Mouse (Mus musculus) liver, adult 2 months (tissue): ENCODE data around the gene Tacr1.

Experiments used
- CTCF ChIP-seq: fragments of 200-500 bp; IDR thresholded peaks from 2 replicates; pipeline ENCODE4 v1.5.1; 2011; ENCODE audit warnings: low read depth, low read length, control low read depth
- POLR2A ChIP-seq: fragments of 200-500 bp; IDR thresholded peaks from 2 replicates; pipeline ENCODE4 v1.6.1; 2011; ENCODE audit warnings: low read length, control low read depth; ENCODE audit not compliant: insufficient read depth; ENCODE audit errors: extremely low read depth

DNA sequence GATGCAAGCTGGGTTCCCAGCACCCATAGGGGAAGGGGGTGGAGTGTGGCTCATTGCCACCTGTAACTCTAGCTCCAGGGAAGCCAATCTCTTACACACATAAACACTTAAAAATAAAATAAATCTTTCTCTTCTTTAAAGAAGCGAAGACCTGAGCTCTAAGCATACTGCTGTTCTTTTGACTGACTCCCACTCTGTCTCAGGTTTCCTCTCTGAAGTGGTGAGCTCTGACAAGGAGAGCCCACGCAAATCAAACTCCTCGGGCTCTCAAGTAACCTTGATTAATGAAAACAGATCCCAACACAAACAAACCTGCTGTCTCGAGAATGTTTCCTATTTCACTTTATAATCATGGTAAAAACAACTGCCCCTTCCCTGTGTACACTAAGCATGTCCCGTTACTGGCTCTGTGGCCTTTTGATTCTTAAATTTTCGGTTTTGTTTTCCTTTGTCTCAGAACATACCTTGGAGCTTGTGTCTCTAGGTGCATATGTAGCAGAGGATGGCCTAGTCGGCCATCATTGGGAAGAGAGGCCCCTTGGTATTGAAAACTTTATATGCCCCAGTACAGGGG is 108.8 kb downstream of the Tacr1 start:
- TF ChIP-seq POLR2A (no peak), CTCF (no peak)
